Mouse (Mus musculus): ENCODE measurements around the gene Dab1. TPM values are rescaled to one million over a fixed set of nuclear protein-coding genes. Genes with fewer than 3 reads are reported as not detected.

The Dab1 gene
- polyA plus RNA-seq, 1 experiment from 2014 or later = 24.1 TPM

DNA sequence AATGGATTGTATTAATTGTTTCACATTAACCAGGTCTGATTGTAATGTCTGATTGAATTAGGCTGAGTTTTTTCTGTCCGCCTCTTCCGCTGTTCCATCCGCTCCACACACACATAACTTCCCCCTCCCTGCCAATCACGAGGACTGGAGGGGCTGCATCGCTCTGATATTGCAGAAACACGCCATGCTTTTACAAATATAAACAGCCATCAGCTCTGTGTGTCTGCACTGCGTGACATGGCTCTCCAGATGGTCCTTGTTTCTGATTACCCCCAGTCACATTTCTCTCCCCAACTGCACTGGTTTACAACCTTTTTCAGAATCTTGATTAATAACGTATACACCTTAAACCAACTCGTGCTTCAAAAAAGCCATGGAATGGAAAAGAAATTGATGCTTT, 831.5 kb downstream of the Dab1 start:
- Histone ChIP-seq H3K4me1 (replicated peaks; ENCODE audit: control insufficient read depth, insufficient read depth, low read length) (no peaks in the 10 kb centered on the region), H3K4me2 (ENCODE audit: low read length) (no peak overlapping the region), H3K9me3 (ENCODE audit: control insufficient read depth, low read length) (no peaks in the 10 kb centered on the region), H3K36me3 (ENCODE audit: control insufficient read depth, insufficient read depth, low read length) (no peaks in the 10 kb centered on the region), H3K27me3 (replicated peaks; ENCODE audit: control insufficient read depth, insufficient read depth, low read length) (no peaks in the 10 kb centered on the region), H3K9ac (ENCODE audit: low read length) (no peak overlapping the region), H3K4me3 (ENCODE audit: low read depth, low read length) (no peak overlapping the region), H3K27ac (ENCODE audit: low read depth) (no peak overlapping the region)
- ATAC-seq (replicated peaks; ENCODE audit: low FRiP score, low TSS enrichment, low read depth) (no peak), DNase-seq (ENCODE audit: low spot score) (no peak)
- WGBS = 46% methylated on average over 9 of the region's 9 CpGs

DNA sequence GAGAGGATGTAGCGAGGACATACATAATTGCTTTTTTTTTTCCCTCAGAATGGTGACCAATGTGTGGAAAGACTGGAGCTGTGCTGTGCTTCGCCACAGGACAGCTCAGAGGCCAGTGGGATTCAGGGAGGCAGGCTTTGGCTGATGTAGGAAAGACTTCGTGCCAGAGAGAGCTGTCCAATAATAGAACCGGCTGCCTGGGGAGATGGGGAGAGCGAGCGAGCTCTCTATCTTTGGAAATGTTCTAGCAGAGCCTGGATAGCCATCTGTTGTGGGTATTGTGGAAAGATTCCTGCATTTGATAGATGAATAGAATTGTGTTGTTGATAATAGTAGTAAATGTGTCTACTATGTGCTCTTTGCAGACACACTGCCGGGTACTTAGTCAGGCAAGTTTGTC, 833.4 kb downstream of the Dab1 start:
- H3K27me3 ChIP-seq (replicated peaks; ENCODE audit: control insufficient read depth, insufficient read depth, low read length) = no peaks in the 10 kb centered on the region
- no peaks in the 10 kb centered on the region for H3K4me1 ChIP-seq (replicated peaks; ENCODE audit: control insufficient read depth, insufficient read depth, low read length)
- H3K4me2 ChIP-seq (ENCODE audit: low read length) = no peak overlapping the region
- H3K9me3 ChIP-seq (ENCODE audit: control insufficient read depth, low read length) = no peaks in the 10 kb centered on the region
- H3K36me3 ChIP-seq (ENCODE audit: control insufficient read depth, insufficient read depth, low read length) = no peaks in the 10 kb centered on the region
- ATAC-seq (replicated peaks; ENCODE audit: low FRiP score, low TSS enrichment, low read depth) (no peak), DNase-seq (ENCODE audit: low spot score) (no peak)
- no peak overlapping the region for H3K4me3 ChIP-seq (ENCODE audit: low read depth, low read length)
- 72% methylated on average over 7 of the region's 7 CpGs for WGBS
- no peak overlapping the region for H3K27ac ChIP-seq (ENCODE audit: low read depth)
- H3K9ac ChIP-seq (ENCODE audit: low read length) = no peak overlapping the region

GRCm38 (mm10) chr4:104455151-104455550, 836.0 kb downstream of the Dab1 start:
- Histone ChIP-seq H3K9ac (ENCODE audit: low read length) (no peak overlapping the region), H3K27ac (ENCODE audit: low read depth) (no peak overlapping the region), H3K9me3 (ENCODE audit: control insufficient read depth, low read length) (no peaks in the 10 kb centered on the region), H3K4me1 (replicated peaks; ENCODE audit: control insufficient read depth, insufficient read depth, low read length) (no peaks in the 10 kb centered on the region), H3K36me3 (ENCODE audit: control insufficient read depth, insufficient read depth, low read length) (no peaks in the 10 kb centered on the region), H3K4me3 (ENCODE audit: low read depth, low read length) (no peak overlapping the region), H3K27me3 (replicated peaks; ENCODE audit: control insufficient read depth, insufficient read depth, low read length) (no peaks in the 10 kb centered on the region), H3K4me2 (ENCODE audit: low read length) (no peak overlapping the region)
- ATAC-seq (replicated peaks; ENCODE audit: low FRiP score, low TSS enrichment, low read depth) = no peak
- no peak for DNase-seq (ENCODE audit: low spot score)
- 41% methylated on average over 9 of the region's 9 CpGs for WGBS

DNA sequence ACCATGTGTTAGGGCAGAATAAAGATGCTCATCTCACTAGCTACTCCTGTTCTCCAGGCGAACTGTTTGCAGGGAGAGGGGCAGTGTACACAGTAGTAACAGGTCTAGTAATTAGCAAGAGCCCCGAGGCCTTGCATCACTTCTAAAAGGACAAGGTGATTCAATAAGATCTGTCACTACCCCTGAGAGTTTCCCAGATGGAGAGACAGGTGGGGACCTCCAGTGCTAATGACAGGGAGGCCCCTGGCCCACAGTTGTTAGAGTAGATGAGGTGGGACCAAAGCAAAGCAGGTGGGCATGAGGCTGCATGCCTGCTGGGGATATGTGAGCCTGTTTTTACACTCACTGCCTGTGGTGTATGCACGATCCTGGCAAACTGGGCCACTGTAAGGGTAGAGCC, 836.6 kb downstream of the Dab1 start:
- H3K4me3 ChIP-seq (ENCODE audit: low read depth, low read length) = no peak overlapping the region
- DNase-seq (ENCODE audit: low spot score) = no peak
- no peaks in the 10 kb centered on the region for H3K9me3 ChIP-seq (ENCODE audit: control insufficient read depth, low read length)
- H3K36me3 ChIP-seq (ENCODE audit: control insufficient read depth, insufficient read depth, low read length) = no peaks in the 10 kb centered on the region
- ATAC-seq (replicated peaks; ENCODE audit: low FRiP score, low TSS enrichment, low read depth) = no peak
- H3K4me2 ChIP-seq (ENCODE audit: low read length) = no peak overlapping the region
- 84% methylated on average over 3 of the region's 3 CpGs for WGBS
- no peaks in the 10 kb centered on the region for H3K27me3 ChIP-seq (replicated peaks; ENCODE audit: control insufficient read depth, insufficient read depth, low read length)
- no peaks in the 10 kb centered on the region for H3K4me1 ChIP-seq (replicated peaks; ENCODE audit: control insufficient read depth, insufficient read depth, low read length)
- no peak overlapping the region for H3K27ac ChIP-seq (ENCODE audit: low read depth)
- no peak overlapping the region for H3K9ac ChIP-seq (ENCODE audit: low read length)

DNA sequence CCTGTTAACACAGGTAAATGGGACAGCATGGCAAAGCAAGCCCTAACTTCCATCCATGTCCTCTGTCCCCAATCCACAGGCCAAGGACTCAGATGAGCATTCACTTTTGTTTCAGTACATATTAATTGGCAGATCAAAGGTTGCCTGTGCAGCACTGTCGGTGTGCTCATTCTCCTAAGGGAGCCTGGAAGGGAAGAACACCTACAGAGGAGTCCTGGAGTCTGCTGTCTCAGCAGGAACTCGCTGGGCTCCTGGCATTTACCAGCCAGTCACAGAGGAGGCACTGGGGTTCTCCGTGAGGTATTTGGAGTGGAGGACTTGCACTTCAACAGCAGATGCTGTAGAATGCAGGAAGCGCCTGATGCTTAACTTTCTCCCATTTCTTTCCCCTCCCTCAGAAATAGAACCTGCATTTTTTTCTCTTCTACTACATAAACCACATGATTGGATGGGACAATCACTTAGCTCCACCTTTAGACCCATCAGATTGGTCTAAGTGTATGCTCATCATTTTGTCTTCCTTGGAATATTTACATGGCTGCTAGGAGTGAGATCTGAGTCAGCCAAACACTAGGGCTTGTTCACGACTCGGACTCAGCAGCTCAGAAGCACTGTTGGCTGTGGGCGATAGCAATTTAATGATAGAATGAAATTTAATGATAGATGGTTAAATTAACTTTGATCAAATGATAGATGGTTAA, 837.2 kb downstream of the Dab1 start:
- H3K27me3 ChIP-seq (replicated peaks; ENCODE audit: control insufficient read depth, insufficient read depth, low read length) = no peaks in the 10 kb centered on the region
- H3K4me2 ChIP-seq (ENCODE audit: low read length) = no peak overlapping the region
- H3K4me1 ChIP-seq (replicated peaks; ENCODE audit: control insufficient read depth, insufficient read depth, low read length) = no peaks in the 10 kb centered on the region
- DNase-seq (ENCODE audit: low spot score) (no peak), ATAC-seq (replicated peaks; ENCODE audit: low FRiP score, low TSS enrichment, low read depth) (no peak)
- no peak overlapping the region for H3K9ac ChIP-seq (ENCODE audit: low read length)
- 83% methylated on average over 7 of the region's 7 CpGs for WGBS
- H3K4me3 ChIP-seq (ENCODE audit: low read depth, low read length) = no peak overlapping the region
- H3K27ac ChIP-seq (ENCODE audit: low read depth) = no peak overlapping the region
- no peaks in the 10 kb centered on the region for H3K9me3 ChIP-seq (ENCODE audit: control insufficient read depth, low read length)
- H3K36me3 ChIP-seq (ENCODE audit: control insufficient read depth, insufficient read depth, low read length) = no peaks in the 10 kb centered on the region

GRCm38 (mm10) chr4:104458726-104459125, 839.6 kb downstream of the Dab1 start:
- no peak for DNase-seq (ENCODE audit: low spot score)
- H3K27ac ChIP-seq (ENCODE audit: low read depth) = no peak overlapping the region
- H3K9ac ChIP-seq (ENCODE audit: low read length) = no peak overlapping the region
- H3K36me3 ChIP-seq (ENCODE audit: control insufficient read depth, insufficient read depth, low read length) = no peaks in the 10 kb centered on the region
- WGBS = 43% methylated on average over 5 of the region's 5 CpGs
- H3K27me3 ChIP-seq (replicated peaks; ENCODE audit: control insufficient read depth, insufficient read depth, low read length) = no peaks in the 10 kb centered on the region
- no peak overlapping the region for H3K4me2 ChIP-seq (ENCODE audit: low read length)
- peaks cover 11% of the 10 kb centered on the region for H3K4me1 ChIP-seq (replicated peaks; ENCODE audit: control insufficient read depth, insufficient read depth, low read length)
- no peak overlapping the region for H3K4me3 ChIP-seq (ENCODE audit: low read depth, low read length)
- no peaks in the 10 kb centered on the region for H3K9me3 ChIP-seq (ENCODE audit: control insufficient read depth, low read length)
- ATAC-seq (replicated peaks; ENCODE audit: low FRiP score, low TSS enrichment, low read depth) = no peak

GRCm38 (mm10) chr4:104461106-104462011, 842.2 kb downstream of the Dab1 start:
- WGBS = 85% methylated on average over 12 of the region's 12 CpGs
- ATAC-seq (replicated peaks; ENCODE audit: low FRiP score, low TSS enrichment, low read depth) = no peak

DNA sequence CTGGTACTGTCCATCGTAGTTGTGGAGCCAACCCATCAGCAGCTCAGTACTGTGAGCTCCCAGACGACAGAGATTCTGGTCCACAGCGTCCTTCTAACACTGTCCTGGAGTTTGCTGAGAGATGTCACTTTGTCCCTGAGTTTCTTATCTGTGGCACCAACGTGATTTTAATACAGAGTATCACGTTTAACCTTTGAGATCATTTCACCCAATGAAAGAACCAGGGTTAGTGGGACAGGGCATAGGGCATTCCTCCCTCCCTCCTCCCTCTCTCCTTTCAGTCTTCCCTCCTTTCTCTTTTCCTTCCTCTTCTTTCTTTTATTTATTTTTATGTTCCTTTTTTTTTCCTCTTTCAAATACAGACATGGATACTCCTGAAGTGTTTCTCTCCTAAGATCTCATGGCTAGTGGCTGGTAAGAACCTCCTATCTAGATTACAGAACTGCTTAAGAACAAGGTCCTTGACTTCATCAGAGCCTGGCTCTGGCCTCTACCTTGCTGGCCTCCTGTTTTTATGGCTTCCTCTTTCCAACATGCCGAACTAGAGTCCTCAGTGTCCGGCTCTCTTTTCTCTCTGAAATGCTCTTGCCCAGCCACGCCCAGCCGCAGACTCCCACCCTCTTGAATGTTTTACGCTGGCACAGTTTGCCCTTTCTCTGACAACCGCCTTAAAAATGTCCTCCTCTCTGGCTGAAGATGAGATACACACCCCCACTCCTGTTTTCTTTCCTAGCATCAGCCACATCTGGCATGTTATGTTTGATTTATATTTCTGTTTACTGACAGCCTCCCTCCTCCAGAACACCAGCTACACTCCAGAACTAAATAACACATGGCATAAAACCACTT, 844.0 kb downstream of the Dab1 start:
- Histone ChIP-seq H3K9ac (ENCODE audit: low read length) (no peak overlapping the region), H3K27me3 (replicated peaks; ENCODE audit: control insufficient read depth, insufficient read depth, low read length) (no peaks in the 10 kb centered on the region), H3K36me3 (ENCODE audit: control insufficient read depth, insufficient read depth, low read length) (no peaks in the 10 kb centered on the region), H3K9me3 (ENCODE audit: control insufficient read depth, low read length) (no peaks in the 10 kb centered on the region), H3K4me3 (ENCODE audit: low read depth, low read length) (no peak overlapping the region), H3K27ac (ENCODE audit: low read depth) (no peak overlapping the region), H3K4me2 (ENCODE audit: low read length) (no peak overlapping the region), H3K4me1 (replicated peaks; ENCODE audit: control insufficient read depth, insufficient read depth, low read length) (peaks cover 13% of the 10 kb centered on the region)
- DNase-seq (ENCODE audit: low spot score) = no peak
- 51% methylated on average over 11 of the region's 11 CpGs for WGBS
- ATAC-seq (replicated peaks; ENCODE audit: low FRiP score, low TSS enrichment, low read depth) = peak; percentile 36; the same call in 1 of the 2 replicates

More at GRCm38 (mm10) chr4:104461106-104462011, 842.2 kb downstream of the Dab1 start:
- Histone ChIP-seq H3K27ac (ENCODE audit: low read depth) (no peak overlapping the region), H3K4me3 (ENCODE audit: low read depth, low read length) (no peak overlapping the region), H3K4me1 (replicated peaks; ENCODE audit: control insufficient read depth, insufficient read depth, low read length) (peaks cover 13% of the 10 kb centered on the region), H3K27me3 (replicated peaks; ENCODE audit: control insufficient read depth, insufficient read depth, low read length) (no peaks in the 10 kb centered on the region), H3K36me3 (ENCODE audit: control insufficient read depth, insufficient read depth, low read length) (no peaks in the 10 kb centered on the region), H3K4me2 (ENCODE audit: low read length) (no peak overlapping the region), H3K9me3 (ENCODE audit: control insufficient read depth, low read length) (no peaks in the 10 kb centered on the region), H3K9ac (ENCODE audit: low read length) (no peak overlapping the region)
- no peak for DNase-seq (ENCODE audit: low spot score)

All from intestine, embryonic 14.5 days (tissue).